Mouse (Mus musculus): ENCODE measurements around the gene Mpv17l2. TPM values are rescaled to one million over a fixed set of nuclear protein-coding genes. Genes with fewer than 3 reads are reported as not detected.

The Mpv17l2 gene
- polyA plus RNA-seq, 1 experiment from 2014 or later, result 25.8 TPM

DNA sequence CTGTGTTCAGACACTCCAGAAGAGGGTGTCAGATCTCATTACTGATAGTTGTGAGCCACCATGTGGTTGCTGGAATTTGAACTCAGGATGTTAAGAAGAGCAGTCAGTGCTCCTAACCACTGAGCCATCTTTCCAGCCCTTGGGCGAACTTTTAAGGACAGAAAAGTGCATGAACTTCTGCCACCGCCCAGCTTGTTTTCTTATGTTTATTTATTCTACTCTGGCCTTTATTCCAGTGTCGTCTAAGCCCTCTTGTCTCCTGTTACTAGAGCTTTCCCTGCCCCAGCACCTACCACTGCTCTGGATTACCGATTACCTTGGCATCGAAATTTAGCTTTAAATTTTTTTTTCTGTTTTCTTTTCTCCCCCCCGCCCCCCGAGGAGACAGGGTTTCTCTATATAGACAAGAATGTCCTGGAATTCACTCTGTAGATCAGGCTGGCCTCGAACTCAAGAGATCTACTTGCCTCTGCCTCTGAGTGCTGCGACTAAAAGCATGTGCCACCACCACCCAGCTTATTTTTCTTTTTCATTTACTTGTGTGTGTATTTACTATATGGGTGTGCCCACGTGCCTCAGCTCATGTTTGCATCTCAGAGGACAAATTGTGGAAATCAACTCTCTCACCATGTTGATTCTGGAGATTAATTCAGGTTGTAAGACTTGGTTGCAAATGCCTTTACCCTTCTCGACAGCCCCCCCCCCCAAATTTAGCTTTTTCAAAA, 42.2 kb upstream of the Mpv17l2 start:
- ATAC-seq (replicated peaks; ENCODE audit: insufficient number of reproducible peaks, low FRiP score, low TSS enrichment, low read depth), result no peak

DNA sequence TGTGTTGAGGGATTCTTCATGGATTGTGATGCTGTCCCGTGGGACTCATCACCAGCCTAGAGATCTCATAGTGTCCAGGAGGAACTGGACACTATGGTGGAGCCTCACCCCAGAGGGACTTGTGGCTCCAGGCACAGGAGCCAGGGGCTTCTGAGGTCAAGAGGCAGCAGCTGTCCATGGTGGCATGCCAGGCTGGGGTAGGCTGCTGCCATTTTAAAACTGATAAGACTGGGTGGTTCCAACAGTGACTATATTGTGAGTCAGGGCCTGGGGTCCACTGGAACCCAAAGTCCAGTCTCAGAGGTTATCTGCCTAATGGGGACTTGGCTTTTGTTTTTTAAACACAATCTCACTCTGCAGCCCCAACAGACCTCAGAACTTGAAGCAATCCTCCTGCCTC, 41.1 kb upstream of the Mpv17l2 start:
- H3K27me3 ChIP-seq (ENCODE audit: control insufficient read depth, insufficient read depth, low read length), result peaks cover 43% of the 10 kb centered on the region
- no peak overlapping the region for H3K4me3 ChIP-seq (ENCODE audit: low read depth, low read length)
- H3K27ac ChIP-seq (replicated peaks; ENCODE audit: low read depth, low read length), result no peak overlapping the region
- peaks cover 4% of the 10 kb centered on the region; the same call in 1 of the 2 replicates for H3K4me1 ChIP-seq (ENCODE audit: control insufficient read depth, insufficient read depth, low read length)
- ATAC-seq (replicated peaks; ENCODE audit: insufficient number of reproducible peaks, low FRiP score, low TSS enrichment, low read depth), result no peak
- 82% methylated on average over 1 of the region's 1 CpGs for WGBS
- no peaks in the 10 kb centered on the region for H3K36me3 ChIP-seq (replicated peaks; ENCODE audit: control insufficient read depth, insufficient read depth, low read depth, low read length)
- H3K9ac ChIP-seq (replicated peaks; ENCODE audit: low read length), result no peak overlapping the region
- no peak for DNase-seq (ENCODE audit: low spot score)
- H3K9me3 ChIP-seq (replicated peaks; ENCODE audit: control insufficient read depth, low read length), result no peaks in the 10 kb centered on the region
- H3K4me2 ChIP-seq (ENCODE audit: low read depth, low read length), result no peak overlapping the region

More for the DNA sequence above, 42.2 kb upstream of the Mpv17l2 start:
- 63% methylated on average over 11 of the region's 11 CpGs for WGBS
- Histone ChIP-seq H3K4me2 (ENCODE audit: low read depth, low read length) (no peak overlapping the region), H3K4me1 (ENCODE audit: control insufficient read depth, insufficient read depth, low read length) (peaks cover 3% of the 10 kb centered on the region; the same call in 1 of the 2 replicates), H3K36me3 (replicated peaks; ENCODE audit: control insufficient read depth, insufficient read depth, low read depth, low read length) (no peaks in the 10 kb centered on the region), H3K4me3 (ENCODE audit: low read depth, low read length) (no peak overlapping the region), H3K27ac (replicated peaks; ENCODE audit: low read depth, low read length) (no peak overlapping the region), H3K9ac (replicated peaks; ENCODE audit: low read length) (no peak overlapping the region), H3K9me3 (replicated peaks; ENCODE audit: control insufficient read depth, low read length) (no peaks in the 10 kb centered on the region), H3K27me3 (ENCODE audit: control insufficient read depth, insufficient read depth, low read length) (peaks cover 42% of the 10 kb centered on the region)
- DNase-seq (ENCODE audit: low spot score), result no peak

- peaks cover 9% of the 10 kb centered on the region for H3K4me1 ChIP-seq (ENCODE audit: control insufficient read depth, insufficient read depth, low read length)
Measured at GRCm38 (mm10) chr8:70801156-70801555, 40.4 kb upstream of the Mpv17l2 start.

DNA sequence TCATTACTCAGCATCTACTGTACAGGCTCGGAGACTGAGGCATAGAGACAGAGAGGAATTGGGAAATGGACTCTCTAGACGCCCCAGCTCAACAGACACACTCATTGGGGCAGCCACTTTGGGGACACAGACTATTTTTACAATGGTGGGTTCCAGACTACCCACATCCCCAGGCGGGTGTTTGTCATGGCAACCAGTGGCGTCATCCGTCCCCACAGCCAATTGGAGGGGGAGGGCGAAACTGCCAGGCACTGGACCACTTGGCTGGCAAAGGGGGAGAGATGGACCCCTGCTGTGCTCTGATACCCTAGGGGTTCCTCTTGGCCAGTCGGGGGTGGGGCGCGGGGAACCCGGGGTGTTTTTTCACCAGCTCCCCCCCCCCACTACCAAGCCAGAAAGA, 39.9 kb upstream of the Mpv17l2 start:
- H3K9me3 ChIP-seq (replicated peaks; ENCODE audit: control insufficient read depth, low read length), result no peaks in the 10 kb centered on the region
- no peaks in the 10 kb centered on the region for H3K36me3 ChIP-seq (replicated peaks; ENCODE audit: control insufficient read depth, insufficient read depth, low read depth, low read length)
- H3K27me3 ChIP-seq (ENCODE audit: control insufficient read depth, insufficient read depth, low read length), result peaks cover 43% of the 10 kb centered on the region
- DNase-seq (ENCODE audit: low spot score) (no peak), ATAC-seq (replicated peaks; ENCODE audit: insufficient number of reproducible peaks, low FRiP score, low TSS enrichment, low read depth) (no peak)
- peaks cover 9% of the 10 kb centered on the region for H3K4me1 ChIP-seq (ENCODE audit: control insufficient read depth, insufficient read depth, low read length)
- no peak overlapping the region for H3K4me2 ChIP-seq (ENCODE audit: low read depth, low read length)
- H3K4me3 ChIP-seq (ENCODE audit: low read depth, low read length), result no peak overlapping the region
- 44% methylated on average over 10 of the region's 10 CpGs for WGBS
- H3K9ac ChIP-seq (replicated peaks; ENCODE audit: low read length), result no peak overlapping the region
- H3K27ac ChIP-seq (replicated peaks; ENCODE audit: low read depth, low read length), result no peak overlapping the region

More at GRCm38 (mm10) chr8:70801156-70801555, 40.4 kb upstream of the Mpv17l2 start:
- no peaks in the 10 kb centered on the region for H3K9me3 ChIP-seq (replicated peaks; ENCODE audit: control insufficient read depth, low read length)
- H3K9ac ChIP-seq (replicated peaks; ENCODE audit: low read length), result 0 out of 2 replicates have a peak overlapping the region, but pooled peaks have one; percentile 18
- ATAC-seq (replicated peaks; ENCODE audit: insufficient number of reproducible peaks, low FRiP score, low TSS enrichment, low read depth) (no peak), DNase-seq (ENCODE audit: low spot score) (no peak)
- peaks cover 43% of the 10 kb centered on the region for H3K27me3 ChIP-seq (ENCODE audit: control insufficient read depth, insufficient read depth, low read length)
- no peak overlapping the region for H3K4me2 ChIP-seq (ENCODE audit: low read depth, low read length)
- 30% methylated on average over 15 of the region's 15 CpGs for WGBS
- H3K36me3 ChIP-seq (replicated peaks; ENCODE audit: control insufficient read depth, insufficient read depth, low read depth, low read length), result no peaks in the 10 kb centered on the region
- no peak overlapping the region for H3K27ac ChIP-seq (replicated peaks; ENCODE audit: low read depth, low read length)
- H3K4me3 ChIP-seq (ENCODE audit: low read depth, low read length), result no peak overlapping the region

GRCm38 (mm10) chr8:70798281-70798680, 37.5 kb upstream of the Mpv17l2 start:
- no peak overlapping the region; the same call in 1 of the 2 replicates for H3K9ac ChIP-seq (replicated peaks; ENCODE audit: low read length)
- peaks cover 9% of the 10 kb centered on the region for H3K4me1 ChIP-seq (ENCODE audit: control insufficient read depth, insufficient read depth, low read length)
- peak overlapping the region; percentile 87; the same call in 1 of the 2 replicates for H3K4me2 ChIP-seq (ENCODE audit: low read depth, low read length)
- H3K9me3 ChIP-seq (replicated peaks; ENCODE audit: control insufficient read depth, low read length), result no peaks in the 10 kb centered on the region
- peaks cover 28% of the 10 kb centered on the region for H3K27me3 ChIP-seq (ENCODE audit: control insufficient read depth, insufficient read depth, low read length)
- ATAC-seq (replicated peaks; ENCODE audit: insufficient number of reproducible peaks, low FRiP score, low TSS enrichment, low read depth), result no peak
- H3K36me3 ChIP-seq (replicated peaks; ENCODE audit: control insufficient read depth, insufficient read depth, low read depth, low read length), result no peaks in the 10 kb centered on the region
- H3K27ac ChIP-seq (replicated peaks; ENCODE audit: low read depth, low read length), result no peak overlapping the region
- 12% methylated on average over 15 of the region's 15 CpGs for WGBS
- H3K4me3 ChIP-seq (ENCODE audit: low read depth, low read length), result no peak overlapping the region; the same call in 1 of the 2 replicates
- DNase-seq (ENCODE audit: low spot score), result no peak

GRCm38 (mm10) chr8:70797081-70798070, 36.6 kb upstream of the Mpv17l2 start:
- under 1% methylated on average over 51 of the region's 57 CpGs for WGBS

GRCm38 (mm10) chr8:70796403-70797080, 35.8 kb upstream of the Mpv17l2 start:
- H3K27ac ChIP-seq (replicated peaks; ENCODE audit: low read depth, low read length), result 0 out of 2 replicates have a peak overlapping the region, but pooled peaks have one; percentile 28

More at GRCm38 (mm10) chr8:70797081-70798070, 36.6 kb upstream of the Mpv17l2 start:
- Histone ChIP-seq H3K4me2 (ENCODE audit: low read depth, low read length) (peak overlapping the region; percentile 87), H3K36me3 (replicated peaks; ENCODE audit: control insufficient read depth, insufficient read depth, low read depth, low read length) (no peaks in the 10 kb centered on the region), H3K27ac (replicated peaks; ENCODE audit: low read depth, low read length) (no peak overlapping the region), H3K4me1 (ENCODE audit: control insufficient read depth, insufficient read depth, low read length) (peaks cover 15% of the 10 kb centered on the region), H3K4me3 (ENCODE audit: low read depth, low read length) (peak overlapping the region; percentile 52), H3K27me3 (ENCODE audit: control insufficient read depth, insufficient read depth, low read length) (peaks cover 28% of the 10 kb centered on the region), H3K9me3 (replicated peaks; ENCODE audit: control insufficient read depth, low read length) (no peaks in the 10 kb centered on the region), H3K9ac (replicated peaks; ENCODE audit: low read length) (peak overlapping the region; percentile 61)
- peak; percentile 94 for DNase-seq (ENCODE audit: low spot score)
- peak; percentile 86 for ATAC-seq (replicated peaks; ENCODE audit: insufficient number of reproducible peaks, low FRiP score, low TSS enrichment, low read depth)

More at GRCm38 (mm10) chr8:70796403-70797080, 35.8 kb upstream of the Mpv17l2 start:
- Histone ChIP-seq H3K27me3 (ENCODE audit: control insufficient read depth, insufficient read depth, low read length) (peaks cover 28% of the 10 kb centered on the region), H3K9me3 (replicated peaks; ENCODE audit: control insufficient read depth, low read length) (no peaks in the 10 kb centered on the region), H3K4me2 (ENCODE audit: low read depth, low read length) (peak overlapping the region; percentile 87), H3K4me1 (ENCODE audit: control insufficient read depth, insufficient read depth, low read length) (peaks cover 15% of the 10 kb centered on the region), H3K4me3 (ENCODE audit: low read depth, low read length) (peak overlapping the region; percentile 52), H3K36me3 (replicated peaks; ENCODE audit: control insufficient read depth, insufficient read depth, low read depth, low read length) (no peaks in the 10 kb centered on the region), H3K9ac (replicated peaks; ENCODE audit: low read length) (peak overlapping the region; percentile 61)
- DNase-seq (ENCODE audit: low spot score), result no peak
- ATAC-seq (replicated peaks; ENCODE audit: insufficient number of reproducible peaks, low FRiP score, low TSS enrichment, low read depth), result no peak; the same call in 1 of the 2 replicates
- 2% methylated on average over 54 of the region's 54 CpGs for WGBS

All from embryonic facial prominence, embryonic 11.5 days (tissue).